Mouse (Mus musculus) MEL-GATA-1-ER (cell line): ENCODE data around the gene Copz2.
"Not testable (repeated sequence)": the region's sequence is repeated elsewhere in the genome, so short reads cannot be mapped to it uniquely, and the experiment has no call there.

Experiments
- DNase-seq: peaks from one replicate; pipeline ENCODE4 v3.0.0-alpha.2; 2012; ENCODE audit warnings: low read depth; ENCODE audit errors: extremely low read depth

Gene Copz2

DNA sequence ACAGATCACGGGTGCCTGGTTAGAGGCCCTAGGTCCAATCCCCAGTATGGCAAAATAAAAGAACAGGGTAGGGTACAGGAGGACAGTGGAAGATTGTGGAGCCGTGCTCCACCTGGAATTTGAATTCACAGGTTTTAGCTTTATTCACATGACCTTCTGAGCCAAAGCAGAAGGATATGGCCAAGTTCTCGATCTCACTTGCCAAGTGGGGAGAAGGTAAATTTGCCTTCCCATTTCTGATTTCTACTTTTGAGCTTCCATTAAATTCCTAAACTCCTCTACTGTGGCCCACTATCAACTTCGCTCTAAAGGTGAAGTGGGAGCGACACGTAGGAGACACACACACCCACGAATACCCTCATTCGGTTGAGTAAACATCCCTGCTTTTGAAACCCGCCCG, 20.8 kb upstream of the Copz2 start:
- no peak for DNase-seq

DNA sequence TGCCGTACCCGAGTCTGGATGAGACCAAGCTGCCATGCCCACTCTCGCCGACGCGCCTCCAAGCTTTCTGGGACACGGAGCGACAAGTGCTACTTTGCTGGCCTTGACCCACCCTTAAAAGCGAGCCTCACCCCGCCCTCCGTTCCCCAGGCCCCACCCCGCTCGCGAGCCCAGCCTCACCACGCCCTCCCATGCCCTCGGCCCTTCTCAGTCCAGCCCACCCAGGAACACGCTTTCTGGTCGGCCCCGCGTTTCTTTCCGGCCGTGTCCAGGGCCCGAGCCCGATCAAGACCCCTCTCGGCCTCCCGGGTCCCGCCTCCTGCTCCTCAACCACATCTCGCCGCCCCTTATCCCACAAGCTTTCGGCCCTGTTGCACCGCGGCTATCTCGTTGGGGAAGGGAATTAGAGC, 20.3 kb upstream of the Copz2 start:
- DNase-seq, result peak; percentile 56

GRCm38 (mm10) chr11:96829813-96830538, 19.7 kb upstream of the Copz2 start, which contains the start of gene Nfe2l1:
Gene Nfe2l1, minus strand, starts transcription at chr11:96829968.
- DNase-seq, result peak; percentile 99

DNA sequence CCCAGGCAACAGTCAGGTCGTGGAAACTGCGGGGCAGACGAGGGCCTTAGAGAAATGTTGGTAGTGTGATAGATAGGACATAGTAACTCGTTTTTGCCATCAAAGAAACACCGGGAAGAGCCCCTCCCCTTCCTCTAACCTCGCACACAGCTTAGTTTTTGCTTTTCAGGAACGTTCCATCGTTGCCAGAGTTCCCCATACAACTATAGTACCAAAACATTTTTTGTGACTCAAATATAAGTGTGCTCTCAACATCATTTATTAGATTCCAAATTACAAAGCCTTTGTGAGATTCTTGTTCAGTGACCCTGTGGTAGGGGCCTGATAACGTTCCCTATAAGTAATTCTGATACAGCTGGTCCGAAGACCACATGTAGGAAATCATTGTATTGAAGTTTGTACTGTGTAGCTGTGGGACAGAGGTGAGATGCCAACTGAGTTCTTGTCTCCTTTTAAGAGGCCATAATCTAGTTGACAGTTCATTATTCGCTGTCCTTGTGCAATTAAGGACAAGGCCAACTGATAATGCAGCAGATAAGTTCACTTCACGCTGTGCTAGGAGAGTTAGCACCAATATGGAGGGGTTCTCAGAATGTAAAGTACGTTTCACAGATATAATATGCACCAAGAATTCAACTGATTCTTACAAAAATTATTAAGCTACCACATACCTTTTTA, 19.0 kb upstream of the Copz2 start:
- no peak for DNase-seq

GRCm38 (mm10) chr11:96831516-96831915, 18.2 kb upstream of the Copz2 start:
- no peak for DNase-seq

DNA sequence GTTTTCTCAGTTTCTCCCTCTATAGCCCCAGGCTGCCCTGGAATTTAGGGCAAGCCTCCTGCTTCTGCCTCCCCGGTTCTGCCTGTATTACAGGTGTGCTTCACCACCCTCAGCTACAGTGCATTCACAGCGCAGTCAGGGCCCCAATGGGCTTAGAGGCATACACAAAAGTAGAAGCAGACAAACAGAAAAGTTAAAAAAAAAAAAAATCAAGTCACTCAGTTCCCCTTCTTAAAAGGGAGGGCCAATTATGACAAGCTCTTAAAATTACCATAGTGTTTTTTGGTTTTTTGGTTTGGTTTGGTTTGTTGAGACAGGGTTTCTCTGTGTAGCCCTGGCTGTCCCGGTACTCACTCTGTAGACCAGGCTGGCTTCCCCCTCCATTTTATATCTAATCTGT, 17.1 kb upstream of the Copz2 start:
- DNase-seq, result no peak

GRCm38 (mm10) chr11:96832973-96833372, 16.7 kb upstream of the Copz2 start:
- no peak for DNase-seq

GRCm38 (mm10) chr11:96834127-96834526, 15.5 kb upstream of the Copz2 start:
- DNase-seq, result no peak

- no peak for DNase-seq
Measured at GRCm38 (mm10) chr11:96837298-96837697, 12.4 kb upstream of the Copz2 start.

- DNase-seq, result no peak
Measured at GRCm38 (mm10) chr11:96838341-96838740, 11.3 kb upstream of the Copz2 start.

DNA sequence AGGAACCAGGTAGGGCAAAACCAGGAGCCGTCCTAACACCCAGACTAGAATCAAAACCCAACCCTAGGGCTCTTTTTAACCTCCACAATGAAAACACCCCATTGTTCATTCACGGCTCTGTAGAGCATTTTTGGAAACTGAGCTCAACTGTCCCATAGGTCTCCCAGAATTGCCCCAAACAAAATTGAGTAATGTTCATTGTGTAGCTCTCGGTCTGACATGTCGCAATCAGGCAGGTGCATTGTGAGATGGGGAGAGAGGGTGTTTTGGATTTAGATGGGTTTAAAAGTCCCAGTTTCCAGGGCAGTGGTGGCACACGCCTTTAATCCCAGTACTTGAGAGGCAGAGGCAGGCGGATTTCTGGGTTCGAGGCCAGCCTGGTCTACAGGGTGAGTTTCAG, 10.2 kb upstream of the Copz2 start:
- DNase-seq, result no peak

DNA sequence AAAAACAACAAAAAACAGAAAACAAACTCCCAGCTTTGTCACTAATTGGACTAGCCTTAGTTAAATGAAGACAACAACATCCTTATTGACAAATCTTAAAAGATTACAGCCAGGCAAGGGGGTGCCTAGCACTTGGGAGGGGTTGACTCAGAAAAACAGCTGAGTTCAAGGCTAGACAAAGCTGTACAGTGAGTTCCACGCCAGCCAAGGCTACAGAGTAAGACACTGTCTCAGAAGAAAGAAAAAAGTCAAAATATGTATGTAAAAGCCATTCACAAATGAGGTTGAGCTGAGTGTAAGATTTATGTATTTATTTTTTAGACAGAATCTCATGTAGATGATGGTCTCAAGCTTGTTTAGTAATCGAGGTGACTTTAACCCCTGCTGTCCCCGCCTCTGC, 9.8 kb upstream of the Copz2 start:
- no peak for DNase-seq

GRCm38 (mm10) chr11:96840290-96840689, 9.4 kb upstream of the Copz2 start:
- no peak for DNase-seq

GRCm38 (mm10) chr11:96843627-96844026, 6.0 kb upstream of the Copz2 start:
- no peak for DNase-seq

DNA sequence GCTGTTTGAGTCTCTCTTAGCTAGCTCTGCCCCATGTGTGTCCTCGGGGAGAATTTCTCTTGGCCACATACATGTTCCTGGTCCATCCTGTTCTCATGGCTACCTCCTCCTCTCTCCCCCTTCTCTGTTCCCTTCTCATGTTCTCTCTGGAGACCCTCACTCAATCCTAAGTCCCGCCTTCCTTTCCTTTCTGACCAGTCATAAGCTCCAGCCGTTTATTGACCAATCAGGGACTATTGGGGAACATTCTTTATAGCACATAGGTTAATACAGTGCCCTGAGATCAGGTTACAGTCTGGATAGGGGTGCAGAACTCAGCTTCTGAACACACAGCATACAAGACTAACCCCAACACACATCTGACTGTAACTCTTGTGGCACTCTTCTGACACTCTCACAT, 2.4 kb upstream of the Copz2 start:
- DNase-seq, result no peak

- DNase-seq, result no peak
Measured at GRCm38 (mm10) chr11:96848694-96849093, 976 bp upstream of the Copz2 start.

GRCm38 (mm10) chr11:96849145-96849544, 525 bp upstream of the Copz2 start:
- not testable (repeated sequence) for DNase-seq

DNA sequence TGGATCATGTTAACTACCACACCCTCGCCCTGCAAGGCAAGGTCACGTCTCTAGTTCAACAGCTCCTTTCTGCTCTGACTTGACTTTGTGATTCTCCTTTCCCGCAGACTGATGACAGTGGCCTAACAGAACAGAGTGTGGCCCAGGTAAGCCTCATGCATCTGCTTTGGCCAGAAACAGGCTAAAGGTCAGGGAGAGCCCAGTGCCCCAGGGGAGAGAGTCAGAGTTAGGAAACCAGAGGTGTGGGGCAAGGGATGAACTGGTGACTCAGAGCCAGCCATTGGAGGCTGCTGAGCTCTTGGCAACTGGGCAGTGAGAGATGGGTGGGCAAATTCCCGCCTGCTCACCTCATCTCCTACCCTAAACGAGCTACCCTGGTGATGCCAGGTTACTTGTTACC, 7.8 kb downstream of the Copz2 start:
- no peak for DNase-seq

- DNase-seq, result no peak
Measured at GRCm38 (mm10) chr11:96859635-96860034, 10.0 kb downstream of the Copz2 start.

DNA sequence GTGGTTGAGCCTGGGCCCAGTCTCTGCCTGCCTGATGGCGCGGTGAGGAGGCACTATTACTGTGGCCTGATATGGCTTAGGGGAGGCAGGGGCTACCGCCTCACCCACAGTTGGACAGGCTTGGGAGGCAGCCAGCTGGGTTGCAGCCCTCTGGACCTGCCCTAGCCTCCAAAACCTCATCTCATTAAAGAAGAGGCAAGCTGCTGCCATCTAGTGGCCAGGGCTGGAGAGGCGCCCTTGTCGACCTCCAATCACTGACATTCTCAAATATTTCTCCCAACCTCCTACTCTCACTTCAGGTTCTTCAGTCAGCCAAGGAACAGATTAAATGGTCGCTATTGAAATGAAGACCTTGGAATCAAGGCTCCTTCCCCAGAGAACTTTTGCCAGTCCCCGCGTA, 10.9 kb downstream of the Copz2 start:
- DNase-seq, result peak; percentile 39

GRCm38 (mm10) chr11:96861446-96861845, 11.8 kb downstream of the Copz2 start:
- DNase-seq, result no peak

GRCm38 (mm10) chr11:96861878-96862289, 12.2 kb downstream of the Copz2 start:
- peak; percentile 64 for DNase-seq

DNA sequence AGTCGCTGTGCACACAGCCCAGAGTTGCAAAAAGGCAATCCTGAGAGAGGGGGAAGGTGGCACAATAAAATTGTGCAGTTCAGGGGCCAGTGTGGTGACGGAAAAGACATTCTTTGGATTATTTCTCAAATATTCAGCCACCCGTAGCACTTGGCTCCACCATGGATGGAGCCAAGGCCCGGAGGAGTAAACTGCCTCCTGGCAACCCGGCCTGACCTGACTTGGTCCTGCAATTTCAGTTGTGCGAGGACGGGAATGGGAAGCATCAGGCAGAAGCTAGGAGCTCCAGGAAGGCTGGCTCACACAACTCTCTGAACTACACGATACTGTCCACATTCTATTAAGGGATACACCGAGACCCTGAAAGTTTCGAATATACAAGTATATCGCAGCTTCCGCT, 12.9 kb downstream of the Copz2 start:
- no peak for DNase-seq
